Mouse (Mus musculus) thymus, postnatal 14 days (tissue): Measurements from ENCODE around the gene Rab40c.
A peak's percentile ranks its signal among the peaks of the same experiment; 100 is the strongest.

Source experiments
- DNase-seq: peaks from one replicate; pipeline ENCODE4 v3.0.0; 2021

The Rab40c gene

DNA sequence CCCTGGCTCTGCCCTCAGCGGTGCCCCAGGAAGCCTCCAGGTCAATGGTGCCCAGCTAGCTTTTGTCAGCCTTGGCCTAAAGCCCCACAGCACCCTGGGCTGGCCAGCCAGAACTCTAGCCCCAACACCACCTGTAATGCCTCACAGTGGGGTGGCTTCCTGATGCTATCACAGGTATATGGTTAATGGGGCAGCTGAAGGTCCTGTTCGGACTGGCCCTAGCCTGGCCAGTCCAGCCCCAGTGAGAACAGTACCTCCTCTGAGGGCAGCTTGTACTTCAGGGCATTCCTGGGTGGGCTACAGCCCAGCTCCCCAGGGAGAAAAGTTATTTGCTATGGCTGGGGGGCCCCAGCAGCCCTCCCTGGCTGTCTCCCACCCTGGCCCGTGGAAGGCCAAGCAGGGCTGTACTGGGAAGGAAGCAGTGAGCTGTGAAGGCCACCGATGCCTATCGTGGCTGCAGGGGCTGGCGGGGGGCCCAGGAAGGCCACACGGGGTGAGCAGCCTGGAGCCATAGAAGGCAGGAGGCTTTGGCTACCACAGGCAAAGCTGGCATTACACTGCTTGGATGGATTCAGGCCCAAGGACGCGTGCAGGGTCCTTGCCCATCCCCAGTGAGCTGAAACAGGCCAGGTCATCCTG, 26.1 kb upstream of the Rab40c start:
- DNase-seq, result no peak

GRCm38 (mm10) chr17:25944366-25945163, 25.0 kb upstream of the Rab40c start, which contains the start of the genes Pigq and Nhlrc4:
TSS of gene Pigq (minus strand) at chr17:25944936.
TSS of gene Nhlrc4 (minus strand) at chr17:25944961.
- DNase-seq, result no peak

DNA sequence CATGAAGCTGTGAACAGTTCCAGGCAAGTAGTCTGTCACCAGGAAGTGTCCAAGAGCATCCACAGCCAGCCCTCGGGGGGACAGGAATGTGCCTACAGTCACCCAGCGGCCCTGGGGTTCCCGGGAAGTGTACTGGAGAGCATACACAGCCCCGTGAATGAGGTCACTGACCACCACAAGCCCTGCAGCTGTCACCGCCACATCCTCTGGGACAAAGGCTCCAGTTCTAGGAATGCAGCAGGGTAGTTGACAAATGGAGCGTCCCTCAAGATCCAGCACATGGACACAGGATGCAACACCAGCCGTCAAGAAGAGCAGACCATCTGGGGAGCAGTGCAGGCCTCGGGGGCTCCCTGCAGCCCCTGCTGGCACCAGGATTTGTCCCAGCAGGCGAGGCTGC, 24.2 kb upstream of the Rab40c start:
- DNase-seq, result no peak

DNA sequence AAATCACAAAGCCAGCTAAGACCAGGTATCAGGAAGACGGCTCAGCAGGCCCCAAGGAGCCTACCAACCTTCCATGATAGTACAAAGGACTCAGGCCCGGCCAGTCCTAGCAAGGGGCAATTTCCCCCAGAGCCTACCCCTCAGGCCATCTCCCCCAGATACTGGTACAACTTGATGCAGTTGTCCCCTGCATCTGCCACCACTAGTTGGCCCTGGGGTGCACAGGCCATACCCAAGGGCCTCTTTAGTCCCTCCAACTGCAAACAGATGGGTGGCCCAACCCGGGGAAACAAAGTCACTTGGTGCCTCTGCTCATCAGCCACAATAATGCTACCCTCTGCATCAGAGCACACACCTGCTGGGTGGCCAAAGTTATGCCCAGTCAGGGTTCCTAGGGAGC, 23.7 kb upstream of the Rab40c start:
- DNase-seq, result no peak

GRCm38 (mm10) chr17:25942597-25943151, 23.1 kb upstream of the Rab40c start:
- DNase-seq, result no peak

GRCm38 (mm10) chr17:25941511-25942241, 22.1 kb upstream of the Rab40c start:
- DNase-seq, result peak; percentile 77

DNA sequence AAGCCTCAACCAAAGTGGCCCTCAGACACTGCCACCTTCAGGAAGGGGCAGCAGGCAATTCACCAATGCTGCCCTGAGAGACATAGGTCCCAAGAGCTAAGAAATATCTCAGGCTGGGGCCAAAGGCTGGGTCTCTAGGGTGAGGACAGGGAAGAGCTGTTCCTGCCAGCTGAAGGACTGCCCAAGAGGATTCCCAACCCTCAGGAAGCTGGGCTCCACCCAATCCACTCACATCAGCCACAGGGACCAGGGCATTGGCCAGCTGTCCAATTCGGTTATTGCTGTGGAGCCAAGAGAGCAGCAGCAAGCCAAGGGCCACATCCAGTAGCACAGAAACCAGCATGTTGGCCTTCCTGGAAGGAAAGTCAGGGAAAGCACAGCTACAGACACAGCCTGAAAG, 15.0 kb upstream of the Rab40c start:
- DNase-seq, result no peak

DNA sequence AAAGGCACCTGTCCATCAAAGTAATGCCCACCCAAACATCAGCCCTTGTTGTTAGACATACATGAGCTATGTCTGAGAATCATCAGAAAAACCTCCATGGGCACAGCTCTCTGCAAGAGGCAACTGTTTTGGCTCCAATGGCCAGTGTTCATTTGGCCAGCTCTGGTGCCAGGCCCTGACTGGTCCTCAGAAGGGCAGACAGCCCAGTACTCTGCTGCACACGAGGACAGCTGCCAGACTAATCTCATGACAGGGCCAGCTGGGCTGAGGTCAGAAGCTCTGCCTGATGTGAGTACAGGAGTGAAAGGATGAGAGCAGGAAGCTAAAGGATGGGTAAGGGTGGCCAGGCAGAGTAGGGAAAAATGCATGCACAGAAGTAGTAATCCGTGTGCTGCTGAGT, 5.8 kb upstream of the Rab40c start:
- DNase-seq, result no peak

GRCm38 (mm10) chr17:25922120-25922519, 2.6 kb upstream of the Rab40c start:
- DNase-seq, result no peak

DNA sequence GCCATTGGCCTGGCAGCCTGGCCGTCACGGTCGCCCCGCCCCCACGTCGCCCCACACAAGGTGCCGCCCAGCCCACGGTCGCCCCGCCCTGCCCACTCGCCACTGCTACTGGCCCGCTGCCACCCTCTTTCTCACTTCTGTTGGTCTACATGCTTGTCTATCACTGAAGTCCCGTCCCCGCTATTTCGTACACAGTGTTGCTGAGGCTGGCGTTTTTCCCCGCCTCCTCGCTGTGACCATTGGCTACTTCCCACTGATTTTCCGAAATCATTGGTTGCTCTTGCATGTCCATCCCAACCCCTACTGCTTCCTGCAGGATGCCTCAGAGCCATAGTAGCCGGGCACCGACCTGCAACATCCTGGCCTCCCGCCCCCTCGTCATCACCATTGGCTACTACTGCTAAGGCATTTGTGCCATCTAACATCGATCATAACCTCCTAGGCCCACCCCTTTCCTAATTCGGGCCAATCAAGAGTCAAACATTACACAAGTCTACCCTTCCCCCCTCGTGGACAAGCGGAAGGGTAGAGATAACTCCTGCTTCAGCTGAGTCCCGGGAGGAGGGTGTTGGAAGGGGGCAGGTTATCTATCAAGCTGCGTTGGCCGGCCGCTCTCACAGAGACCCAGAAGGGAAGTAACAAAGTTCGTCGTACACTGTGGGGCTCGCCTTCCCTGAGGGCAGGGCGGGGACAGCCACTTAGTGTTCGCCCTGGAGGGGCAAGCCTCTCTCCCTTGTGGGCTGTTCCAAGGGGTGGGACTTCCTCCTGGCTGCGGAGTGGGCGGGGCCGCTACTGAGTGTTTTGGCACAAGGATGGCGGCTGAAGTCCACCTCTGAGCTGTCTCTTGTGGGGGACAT, 487 bp upstream of the Rab40c start:
- peak; percentile 100 for DNase-seq

DNA sequence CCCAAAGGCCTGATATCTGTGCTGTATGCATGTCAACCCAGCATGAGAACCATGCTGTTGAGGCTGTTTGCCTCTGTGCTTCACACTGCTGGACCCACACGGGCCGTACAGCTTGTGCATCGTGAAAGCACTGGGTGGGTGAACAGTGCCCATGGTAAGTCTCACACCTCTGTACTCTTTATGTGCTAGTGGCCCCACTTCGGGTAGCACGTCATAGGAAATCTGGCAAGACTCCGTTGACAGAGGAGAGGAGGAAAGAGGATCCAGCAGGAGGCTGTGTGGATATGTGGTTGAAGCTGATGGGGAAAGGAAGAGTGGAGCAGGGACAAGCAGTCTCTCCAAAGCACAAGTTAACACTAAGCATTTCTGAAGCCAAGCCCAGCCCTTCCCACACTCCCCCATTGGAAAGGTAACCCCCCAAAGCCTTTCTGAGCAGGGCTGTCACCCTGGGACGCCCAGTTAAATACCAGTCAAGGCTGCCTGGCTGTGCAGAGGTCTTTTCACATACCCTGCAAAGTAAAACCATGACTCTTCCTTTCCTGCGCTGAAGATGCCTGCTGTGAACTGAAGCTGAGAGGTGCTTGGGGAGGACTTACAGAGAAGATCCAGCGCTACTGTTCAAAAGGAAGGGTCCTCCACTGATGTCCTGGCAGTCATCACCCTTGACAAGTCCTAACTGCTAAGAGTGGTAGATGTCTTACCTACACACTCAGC, 1.3 kb downstream of the Rab40c start:
- no peak for DNase-seq

GRCm38 (mm10) chr17:25916931-25917647, 2.4 kb downstream of the Rab40c start:
- no peak for DNase-seq

DNA sequence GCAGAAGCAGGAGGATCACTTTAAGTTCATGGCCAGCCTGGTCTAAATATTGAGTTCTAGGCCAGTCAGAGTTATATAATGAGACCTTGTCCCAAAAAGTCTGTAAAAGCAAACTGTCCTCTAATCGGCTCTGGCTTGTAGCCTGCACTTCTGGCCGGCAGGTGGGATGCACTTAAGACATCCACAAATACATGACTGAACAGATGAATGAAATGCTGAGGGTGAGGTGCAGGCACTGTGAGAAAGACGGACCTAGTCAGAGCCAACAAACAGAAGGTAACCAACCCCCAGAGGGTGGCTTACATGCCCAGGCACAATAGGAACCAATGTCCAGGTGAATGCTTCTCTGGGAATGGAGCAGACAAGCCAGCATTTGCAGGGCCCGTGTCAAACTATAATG, 5.2 kb downstream of the Rab40c start:
- DNase-seq, result no peak

DNA sequence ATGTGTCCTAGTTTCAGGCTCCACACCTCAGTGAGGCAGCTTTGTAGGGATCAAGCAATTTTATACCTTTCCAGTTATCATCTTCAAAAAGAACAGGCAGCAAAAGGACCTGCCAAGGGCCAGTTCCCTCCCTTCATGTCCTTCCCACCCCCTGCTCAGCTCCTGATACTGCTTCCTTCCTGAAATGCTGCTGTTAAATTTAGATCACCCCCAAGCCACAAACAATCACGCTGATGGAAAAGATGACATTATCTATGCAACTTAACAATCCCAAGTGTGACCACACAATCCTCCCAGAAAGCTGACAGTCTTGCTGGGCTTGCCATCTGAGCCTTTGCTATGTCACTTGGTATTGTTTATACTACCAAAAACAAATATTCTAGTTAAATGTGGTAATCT, 5.7 kb downstream of the Rab40c start:
- DNase-seq, result no peak

DNA sequence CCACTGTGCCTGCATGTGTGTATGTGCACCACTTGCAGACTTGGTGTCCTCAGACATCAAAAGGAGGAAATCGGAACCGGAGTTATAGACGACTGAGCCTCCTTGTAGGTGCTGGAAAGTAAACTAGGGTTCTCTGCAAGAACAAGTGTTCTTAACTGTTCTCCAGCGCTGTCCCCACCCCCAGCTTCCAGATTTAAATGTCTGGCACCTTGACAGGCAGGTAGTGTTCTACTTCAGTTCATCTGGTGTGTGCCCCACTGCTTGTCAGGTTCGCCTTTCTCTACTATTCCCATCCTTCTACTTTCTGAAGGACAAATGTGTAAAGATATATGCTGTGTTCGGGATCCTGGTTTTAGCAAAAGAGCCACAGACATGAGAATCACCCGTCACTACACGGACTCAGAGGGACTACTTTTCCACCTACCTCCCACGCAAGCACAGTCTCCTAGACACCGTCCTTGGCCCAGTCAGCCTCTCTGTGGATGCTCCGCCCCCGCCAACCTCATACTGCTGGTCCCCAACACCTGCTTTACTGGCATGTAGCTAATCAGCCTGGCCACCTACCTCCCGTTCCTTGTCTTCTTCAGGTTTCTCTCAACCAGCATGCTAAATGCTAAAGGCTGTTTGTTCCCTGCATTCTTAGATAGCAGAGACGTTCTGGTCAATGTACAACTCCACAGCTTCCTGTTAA, 6.2 kb downstream of the Rab40c start:
- no peak for DNase-seq

DNA sequence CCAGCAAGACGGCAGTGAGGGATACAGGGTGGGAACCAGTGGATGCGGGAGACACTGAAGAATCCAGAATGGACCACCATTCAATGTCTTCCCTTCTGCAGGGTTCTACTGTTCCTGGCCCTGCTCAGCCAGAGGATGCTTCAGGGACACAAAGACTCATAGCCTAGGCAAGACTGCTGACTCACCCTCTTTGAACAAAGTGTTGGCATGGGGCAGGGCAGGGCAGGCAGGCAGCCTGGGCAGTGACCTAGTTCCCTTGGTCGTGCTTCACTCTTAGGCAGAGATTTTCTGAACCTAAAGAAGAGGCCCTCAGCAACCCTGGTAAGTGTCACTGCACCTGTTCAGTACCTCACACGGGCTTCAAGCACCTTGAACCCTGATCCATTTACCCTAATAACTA, 7.7 kb downstream of the Rab40c start:
- no peak for DNase-seq

DNA sequence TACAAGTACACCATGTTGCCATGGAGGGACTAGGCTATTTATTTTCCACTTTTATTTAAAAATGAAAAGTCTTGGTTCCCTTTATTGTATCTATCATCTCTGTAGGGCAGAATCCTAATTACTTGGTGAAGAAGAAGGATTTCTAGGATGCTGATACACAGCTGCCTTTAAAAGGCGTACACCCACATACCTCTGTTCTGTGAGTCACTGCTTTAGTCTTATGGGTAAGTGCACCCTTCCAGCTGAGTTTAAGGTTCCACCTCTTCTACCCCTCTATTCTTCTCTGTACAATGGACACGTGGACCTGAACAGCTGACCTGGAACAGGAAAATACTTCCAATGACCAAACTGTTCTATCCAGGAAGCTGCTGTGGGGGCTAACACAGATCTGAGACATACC, 11.9 kb downstream of the Rab40c start:
- DNase-seq, result no peak

GRCm38 (mm10) chr17:25903061-25903460, 16.5 kb downstream of the Rab40c start:
- DNase-seq, result no peak

DNA sequence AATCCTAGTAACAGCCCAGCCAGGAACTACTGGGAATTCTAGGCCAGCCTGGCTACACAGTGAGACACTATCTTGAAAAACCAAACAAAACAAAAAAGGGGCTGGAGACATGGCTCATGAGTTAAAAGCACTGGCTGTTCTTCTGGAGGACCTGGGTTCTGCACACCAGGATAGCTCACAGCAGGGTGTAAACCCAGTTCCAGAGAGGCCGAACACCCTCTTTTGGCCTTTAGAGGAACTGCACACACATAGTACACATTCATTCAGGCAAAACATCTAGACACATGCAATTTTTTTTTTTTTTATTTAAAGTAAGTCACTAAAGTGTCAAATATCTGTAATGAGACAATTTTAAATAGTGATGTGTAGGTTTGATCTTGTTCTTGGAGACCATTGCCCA, 19.3 kb downstream of the Rab40c start:
- DNase-seq, result no peak

- DNase-seq, result no peak
Measured at GRCm38 (mm10) chr17:25895891-25896290, 23.6 kb downstream of the Rab40c start.

GRCm38 (mm10) chr17:25895415-25895814, 24.1 kb downstream of the Rab40c start:
- DNase-seq, result no peak
